Mouse (Mus musculus): ENCODE results near the gene Hist2h2ab.

The Hist2h2ab gene

GRCm38 (mm10) chr3:96238954-96239793 lies 19.5 kb downstream of the Hist2h2ab start, which contains the start of gene Hist2h3c2:
Hist2h3c2 (minus strand) TSS chr3:96239127.
- DNase-seq, result peak; percentile 99

GRCm38 (mm10) chr3:96239949-96240798 lies 20.5 kb downstream of the Hist2h2ab start, which contains the start of gene Hist2h2aa2:
Hist2h2aa2 (minus strand) TSS chr3:96240276.
- DNase-seq, result peak; percentile 100

- DNase-seq, result peak; percentile 76
Measured at GRCm38 (mm10) chr3:96240799-96241197, 21.1 kb downstream of the Hist2h2ab start.

GRCm38 (mm10) chr3:96243921-96244572 lies 24.4 kb downstream of the Hist2h2ab start:
- peak; percentile 88 for DNase-seq

- DNase-seq, result peak; percentile 100
Measured at GRCm38 (mm10) chr3:96245003-96245886, 25.6 kb downstream of the Hist2h2ab start, which contains the start of gene Hist2h2aa1. Hist2h2aa1 (plus strand) TSS chr3:96245497.

GRCm38 (mm10) chr3:96246018-96246417 lies 26.4 kb downstream of the Hist2h2ab start:
- peak; percentile 89 for DNase-seq

GRCm38 (mm10) chr3:96246427-96246856 lies 26.8 kb downstream of the Hist2h2ab start, which contains the start of gene Hist2h3c1:
Hist2h3c1 (plus strand) TSS chr3:96246685.
- peak; percentile 94 for DNase-seq

GRCm38 (mm10) chr3:96247356-96248140 lies 27.9 kb downstream of the Hist2h2ab start:
- peak; percentile 82 for DNase-seq

GRCm38 (mm10) chr3:96248141-96249033 lies 28.7 kb downstream of the Hist2h2ab start:
- DNase-seq, result peak; percentile 74

- peak; percentile 86 for DNase-seq
Measured at GRCm38 (mm10) chr3:96249034-96249345, 29.3 kb downstream of the Hist2h2ab start.

- DNase-seq, result peak; percentile 83
Measured at GRCm38 (mm10) chr3:96250890-96251289, 31.2 kb downstream of the Hist2h2ab start.

- peak; percentile 81 for DNase-seq
Measured at GRCm38 (mm10) chr3:96251787-96252186, 32.1 kb downstream of the Hist2h2ab start.

- peak; percentile 79 for DNase-seq
Measured at GRCm38 (mm10) chr3:96254683-96255355, 35.2 kb downstream of the Hist2h2ab start.

- no peak for DNase-seq
Measured at GRCm38 (mm10) chr3:96255926-96256593, 36.4 kb downstream of the Hist2h2ab start.

GRCm38 (mm10) chr3:96257190-96257589 lies 37.5 kb downstream of the Hist2h2ab start:
- no peak for DNase-seq

GRCm38 (mm10) chr3:96260220-96260619 lies 40.6 kb downstream of the Hist2h2ab start:
- peak; percentile 91 for DNase-seq

GRCm38 (mm10) chr3:96261623-96262022 lies 42.0 kb downstream of the Hist2h2ab start:
- no peak for DNase-seq

GRCm38 (mm10) chr3:96262216-96262875 lies 42.7 kb downstream of the Hist2h2ab start:
- DNase-seq, result peak; percentile 100
